Mouse (Mus musculus): ENCODE results near the gene Cd63. TPM values are rescaled to one million over a fixed set of nuclear protein-coding genes. Genes with fewer than 3 reads are reported as not detected.

Gene Cd63
- polyA plus RNA-seq, 1 experiment: 35.7 TPM

- H3K4me1 ChIP-seq (ENCODE audit: control insufficient read depth, insufficient read depth, insufficient read length): no peaks in the 10 kb centered on the region
- no peak overlapping the region for H3K27ac ChIP-seq (ENCODE audit: insufficient read depth, low read length)
- H3K27me3 ChIP-seq (ENCODE audit: control insufficient read depth, insufficient read depth, low read length): 0 out of 2 replicates have a peak, but pooled peaks cover 2% of the 10 kb centered on the region
- no peak overlapping the region for H3K4me3 ChIP-seq (ENCODE audit: extremely low read depth, insufficient read depth, insufficient read length)
- no peaks in the 10 kb centered on the region for H3K36me3 ChIP-seq (ENCODE audit: control insufficient read depth, insufficient read depth, low read length)
- DNase-seq (ENCODE audit: low read depth in 1 of 2, low spot score in 2 of 2): no peak
- 88% methylated on average over 10 of the region's 10 CpGs for WGBS
- no peak for TF ChIP-seq CTCF (IDR thresholded peaks at IDR 0.05; ENCODE audit: extremely low read depth, insufficient read depth, insufficient read length, insufficient replicate concordance)
Measured at GRCm38 (mm10) chr10:128958340-128958739, 57.6 kb downstream of the Cd63 start.

GRCm38 (mm10) chr10:128960142-128960541 lies 59.4 kb downstream of the Cd63 start:
- WGBS: 85% methylated on average over 4 of the region's 4 CpGs
- TF ChIP-seq POLR2A (IDR thresholded peaks at IDR 0.05; ENCODE audit: low read depth, low read length) (no peak), CTCF (IDR thresholded peaks at IDR 0.05; ENCODE audit: extremely low read depth, insufficient read depth, insufficient read length, insufficient replicate concordance) (no peak)
- no peaks in the 10 kb centered on the region for H3K36me3 ChIP-seq (ENCODE audit: control insufficient read depth, insufficient read depth, low read length)
- 0 out of 2 replicates have a peak, but pooled peaks cover 2% of the 10 kb centered on the region for H3K27me3 ChIP-seq (ENCODE audit: control insufficient read depth, insufficient read depth, low read length)
- H3K4me1 ChIP-seq (ENCODE audit: control insufficient read depth, insufficient read depth, insufficient read length): no peaks in the 10 kb centered on the region
- no peak overlapping the region for H3K4me3 ChIP-seq (ENCODE audit: extremely low read depth, insufficient read depth, insufficient read length)
- DNase-seq (ENCODE audit: low read depth in 1 of 2, low spot score in 2 of 2): no peak
- no peak overlapping the region for H3K27ac ChIP-seq (ENCODE audit: insufficient read depth, low read length)

- no peak within 1 kb of the TSS for H3K27ac ChIP-seq (ENCODE audit: insufficient read depth, low read length)
- H3K36me3 ChIP-seq (ENCODE audit: control insufficient read depth, insufficient read depth, low read length): no peaks in the 10 kb centered on the region
- H3K27me3 ChIP-seq (ENCODE audit: control insufficient read depth, insufficient read depth, low read length): 0 out of 2 replicates have a peak, but pooled peaks cover 2% of the 10 kb centered on the region
- TF ChIP-seq POLR2A (IDR thresholded peaks at IDR 0.05; ENCODE audit: low read depth, low read length) (no peak), CTCF (IDR thresholded peaks at IDR 0.05; ENCODE audit: extremely low read depth, insufficient read depth, insufficient read length, insufficient replicate concordance) (no peak)
- H3K4me3 ChIP-seq (ENCODE audit: extremely low read depth, insufficient read depth, insufficient read length): no peak within 1 kb of the TSS
- no peaks in the 10 kb centered on the region for H3K4me1 ChIP-seq (ENCODE audit: control insufficient read depth, insufficient read depth, insufficient read length)
- DNase-seq (ENCODE audit: low read depth in 1 of 2, low spot score in 2 of 2): no peak
- 52% methylated on average over 12 of the region's 12 CpGs for WGBS
Measured at GRCm38 (mm10) chr10:128960590-128961584, 60.1 kb downstream of the Cd63 start, which contains the start of gene Mettl7b. Mettl7b (minus strand) TSS chr10:128960988.

Other genes with a start within 250 kb of the Cd63 start
- gene Suox, start 226.9 kb upstream of the Cd63 start, polyA plus RNA-seq (2012; rRNA removed): 6.5 and 6.9 TPM in 2 replicates
- gene Rab5b, start 204.7 kb upstream of the Cd63 start, polyA plus RNA-seq (2012; rRNA removed): 43.3 and 44.4 TPM in 2 replicates
- 0.66 and 9.3 TPM in 2 replicates for gene Pmel, start 196.8 kb upstream of the Cd63 start, polyA plus RNA-seq (2012; rRNA removed)
- gene Cdk2, start 196.0 kb upstream of the Cd63 start, polyA plus RNA-seq (2012; rRNA removed): 19.5 and 19.8 TPM in 2 replicates
- gene Dgka, start 156.1 kb upstream of the Cd63 start, polyA plus RNA-seq (2012; rRNA removed): 124 and 126 TPM in 2 replicates
- gene Pym1, start 153.1 kb upstream of the Cd63 start, polyA plus RNA-seq (2012; rRNA removed): 31.7 and 34.7 TPM in 2 replicates
- gene Mmp19, start 110.1 kb upstream of the Cd63 start, polyA plus RNA-seq (2012; rRNA removed): 1.7 and 1.8 TPM in 2 replicates
- 9.1 and 9.4 TPM in 2 replicates for gene Dnajc14, start 96.9 kb upstream of the Cd63 start, polyA plus RNA-seq (2012; rRNA removed)
- 10.8 and 11.6 TPM in 2 replicates for gene Tmem198b, start 96.6 kb upstream of the Cd63 start, polyA plus RNA-seq (2012; rRNA removed)
- gene Sarnp, start 83.7 kb upstream of the Cd63 start, polyA plus RNA-seq (2012; rRNA removed): 3.0 and 4.5 TPM in 2 replicates
- 25.5 and 28.9 TPM in 2 replicates for gene Ormdl2, start 79.3 kb upstream of the Cd63 start, polyA plus RNA-seq (2012; rRNA removed)
- gene Gdf11, start 9.3 kb upstream of the Cd63 start, polyA plus RNA-seq (2012; rRNA removed): 5.8 and 6.0 TPM in 2 replicates
- gene Rdh5, start 21.9 kb downstream of the Cd63 start, polyA plus RNA-seq (2012; rRNA removed): 15.1 and 15.8 TPM in 2 replicates
- gene Bloc1s1, start 23.0 kb downstream of the Cd63 start, polyA plus RNA-seq (2012; rRNA removed): 113 and 138 TPM in 2 replicates
- 5.8 and 6.5 TPM in 2 replicates for gene Itga7, start 32.8 kb downstream of the Cd63 start, polyA plus RNA-seq (2012; rRNA removed)
- 0.07 TPM in 1 of 2 replicates, not detected in the other for gene Mettl7b, start 60.0 kb downstream of the Cd63 start, polyA plus RNA-seq (2012; rRNA removed)
- gene Olfr9, start 88.4 kb downstream of the Cd63 start, polyA plus RNA-seq (2012; rRNA removed): not detected in 2 replicates
- gene Olfr763, start 109.8 kb downstream of the Cd63 start, polyA plus RNA-seq (2012; rRNA removed): not detected in 2 replicates
- gene Olfr764-ps1, start 138.9 kb downstream of the Cd63 start, polyA plus RNA-seq (2012; rRNA removed): not detected in 2 replicates
- not detected in 2 replicates for gene Olfr765, start 149.0 kb downstream of the Cd63 start, polyA plus RNA-seq (2012; rRNA removed)
- not detected in 2 replicates for gene Olfr766-ps1, start 168.0 kb downstream of the Cd63 start, polyA plus RNA-seq (2012; rRNA removed)
- not detected in 2 replicates for gene Olfr767, start 181.9 kb downstream of the Cd63 start, polyA plus RNA-seq (2012; rRNA removed)
- not detected in 2 replicates for gene Olfr768, start 198.4 kb downstream of the Cd63 start, polyA plus RNA-seq (2012; rRNA removed)
- gene Olfr769, start 216.9 kb downstream of the Cd63 start, polyA plus RNA-seq (2012; rRNA removed): not detected in 2 replicates
- not detected in 2 replicates for gene Olfr770, start 238.0 kb downstream of the Cd63 start, polyA plus RNA-seq (2012; rRNA removed)